Mouse (Mus musculus) T-cell, adult 2 months (primary cell): ENCODE data around the gene Msgn1.

Experiments
- DNase-seq: peaks from one replicate; pipeline ENCODE4 v3.0.0; 2022; ENCODE audit warnings: low spot score

The Msgn1 gene

GRCm38 (mm10) chr12:11208872-11209271 lies at the start of gene Msgn1:
Msgn1 (minus strand) TSS chr12:11208972.
- no peak for DNase-seq

- DNase-seq, result no peak
Observed at GRCm38 (mm10) chr12:11250322-11250721, 41.5 kb upstream of the Msgn1 start.

GRCm38 (mm10) chr12:11247460-11247859 lies 38.7 kb upstream of the Msgn1 start:
- DNase-seq, result no peak

DNA sequence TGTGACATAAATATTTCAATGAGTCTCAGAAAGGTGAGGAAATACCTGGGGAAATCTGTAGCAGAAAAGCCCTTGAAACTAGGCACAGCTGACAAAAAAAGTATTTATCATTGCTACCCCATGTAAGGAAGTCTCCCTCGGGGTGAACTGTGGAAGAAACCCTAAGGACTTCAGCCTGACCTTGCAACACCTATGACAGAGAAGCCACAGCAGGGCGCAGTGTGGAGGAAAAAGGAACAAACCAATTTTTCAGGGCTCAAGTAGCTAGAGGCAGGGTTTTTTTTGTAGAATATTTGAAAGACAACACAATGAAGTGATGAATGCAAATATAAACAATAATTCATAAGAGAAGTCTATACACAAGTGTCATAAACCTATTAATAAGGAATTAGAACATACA lies 27.2 kb upstream of the Msgn1 start:
- no peak for DNase-seq

- DNase-seq, result peak; percentile 47
Observed at GRCm38 (mm10) chr12:11230267-11230666, 21.5 kb upstream of the Msgn1 start.

- DNase-seq, result no peak
Observed at GRCm38 (mm10) chr12:11226529-11227268, 17.9 kb upstream of the Msgn1 start.

DNA sequence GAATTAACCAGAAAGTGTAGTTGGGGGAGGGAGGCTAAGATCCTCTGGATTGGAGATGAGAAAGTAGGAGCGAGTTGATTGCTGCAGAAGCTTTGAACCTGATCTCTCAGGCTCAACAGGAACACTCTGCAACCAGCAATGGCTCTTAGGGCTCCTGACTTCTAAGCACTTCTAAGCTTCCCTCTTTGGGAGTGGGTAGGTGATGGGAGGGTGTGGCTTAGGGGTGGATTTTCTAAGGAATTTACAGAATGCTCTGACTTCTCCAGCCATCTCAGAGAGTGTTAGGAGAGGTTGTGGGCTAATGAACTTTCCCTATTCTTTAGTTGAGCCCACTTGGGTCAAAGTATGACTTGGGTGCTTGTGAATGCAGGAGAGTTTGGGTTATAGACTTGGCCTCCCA lies 17.4 kb upstream of the Msgn1 start:
- DNase-seq, result no peak

- DNase-seq, result no peak
Observed at GRCm38 (mm10) chr12:11224722-11225121, 15.9 kb upstream of the Msgn1 start.

DNA sequence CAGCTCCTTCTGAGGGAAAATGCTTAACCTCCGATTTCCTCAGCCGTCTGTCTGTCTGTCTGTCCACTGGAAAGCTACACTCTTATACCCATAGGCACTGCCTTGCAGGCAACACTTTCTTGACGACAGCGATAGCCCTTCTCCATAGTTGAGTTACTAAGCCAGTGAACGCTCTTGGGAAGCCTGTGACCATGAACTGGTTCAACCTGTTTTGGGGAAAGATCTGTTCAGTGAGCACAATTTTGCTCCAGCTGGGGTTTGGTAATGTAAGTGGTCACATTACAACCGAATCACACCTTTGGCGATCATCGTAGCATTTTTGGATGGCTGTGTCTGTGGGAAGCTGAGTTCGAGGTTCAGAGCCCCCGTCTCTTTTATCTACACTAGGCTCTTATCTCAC lies 14.3 kb upstream of the Msgn1 start:
- no peak for DNase-seq

DNA sequence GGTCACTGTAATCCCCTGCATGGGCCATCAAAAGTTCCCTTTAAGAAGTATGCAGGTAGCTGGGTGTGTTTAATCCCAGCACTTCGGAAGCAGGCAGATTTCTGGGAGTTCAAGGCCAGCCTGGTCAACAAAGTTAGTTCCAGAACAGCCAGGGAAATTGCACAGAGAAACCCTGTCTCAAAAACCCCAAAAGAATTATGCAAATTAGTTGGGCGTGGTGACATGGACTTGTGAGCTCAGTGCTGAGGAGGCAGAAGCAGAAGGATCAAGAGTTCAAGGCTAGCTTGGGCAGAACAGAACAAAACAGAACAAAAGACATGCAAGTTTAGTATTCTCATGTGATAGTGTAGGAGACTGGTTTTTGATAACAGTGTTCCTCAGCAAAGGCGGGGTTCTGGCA lies 13.8 kb upstream of the Msgn1 start:
- DNase-seq, result no peak

DNA sequence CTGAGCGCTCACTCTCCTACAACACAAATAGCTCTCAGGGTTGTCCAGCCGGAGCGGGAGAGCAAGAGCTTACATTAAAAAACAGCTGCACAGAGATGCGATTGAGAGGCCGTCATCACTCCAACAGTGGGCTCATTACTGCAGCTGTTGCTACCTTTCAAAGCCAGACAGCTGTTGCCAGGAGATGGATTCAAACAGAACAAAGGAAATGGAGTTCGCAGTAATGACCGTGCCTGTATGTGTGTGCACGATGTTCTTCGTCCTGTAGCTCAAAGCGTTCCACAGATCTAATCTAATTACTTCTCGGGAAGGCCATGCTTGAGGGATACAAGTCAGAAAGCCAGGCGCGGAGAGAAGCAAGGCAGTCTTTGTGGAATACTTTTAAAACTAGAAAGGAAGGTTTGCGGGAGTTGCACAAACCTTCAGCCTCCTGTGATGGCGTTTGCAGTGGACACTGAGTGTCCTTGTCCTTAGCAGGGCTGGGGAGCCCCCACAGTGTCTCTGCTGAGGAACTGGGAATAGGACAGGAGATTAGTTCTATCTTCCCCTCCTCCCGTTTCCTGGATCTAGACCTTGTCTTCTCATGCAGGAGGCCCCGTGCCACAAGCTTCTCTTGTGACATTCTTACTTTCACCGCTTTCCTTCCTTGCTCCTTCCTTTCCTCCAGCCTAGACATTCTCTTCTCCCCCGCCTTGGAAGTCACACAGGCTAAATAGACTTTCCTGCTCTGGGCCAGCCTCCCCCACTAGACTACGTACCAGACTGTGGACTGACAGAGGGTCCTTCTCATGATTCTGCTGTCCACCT lies 13.0 kb upstream of the Msgn1 start:
- no peak for DNase-seq

DNA sequence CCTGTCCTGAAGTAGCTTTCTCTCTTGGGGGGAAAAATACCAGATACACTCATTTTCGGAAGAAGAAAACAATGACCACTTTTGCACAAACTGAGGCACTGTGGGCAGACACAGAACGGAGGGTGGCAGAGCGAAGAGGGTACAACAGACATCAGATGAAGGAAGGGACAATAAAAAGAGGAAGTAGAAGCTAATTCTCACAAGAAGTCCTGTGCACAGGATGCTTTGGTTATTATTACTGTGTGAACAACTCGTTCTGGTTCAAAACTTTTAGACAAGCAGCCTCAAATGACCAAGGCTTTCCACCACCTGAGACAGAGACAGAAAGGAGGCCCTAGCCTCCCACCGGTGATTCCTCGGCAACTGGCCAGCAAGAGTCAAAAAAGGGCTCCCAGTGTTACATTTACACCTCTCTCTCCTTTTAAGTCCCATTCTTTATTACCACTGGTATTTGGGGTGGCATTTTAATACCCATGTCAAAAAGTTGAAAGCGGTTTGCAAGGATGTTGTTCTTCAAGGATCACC lies 9.0 kb upstream of the Msgn1 start:
- DNase-seq, result no peak

GRCm38 (mm10) chr12:11216454-11216853 lies 7.7 kb upstream of the Msgn1 start:
- DNase-seq, result no peak

DNA sequence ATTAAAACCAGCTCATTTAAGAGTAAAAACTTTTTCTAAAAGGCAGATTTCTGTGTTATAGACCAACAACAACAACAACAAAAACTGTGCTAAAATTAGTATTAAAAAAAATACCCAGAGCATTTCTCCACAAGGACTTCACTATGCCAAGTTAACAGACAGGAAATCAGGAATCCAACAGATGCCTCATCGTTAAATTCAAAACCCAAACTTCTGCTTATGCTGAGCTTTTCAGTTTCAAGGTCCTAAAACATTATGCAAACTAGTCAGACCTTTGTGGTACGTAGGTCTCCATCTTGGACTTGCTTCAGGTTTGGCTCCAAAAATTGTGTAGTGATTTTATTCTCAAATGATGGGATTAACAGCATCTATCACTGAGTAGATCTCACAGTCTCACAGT lies 6.8 kb upstream of the Msgn1 start:
- DNase-seq, result no peak

- peak; percentile 63 for DNase-seq
Observed at GRCm38 (mm10) chr12:11214776-11215175, 6.0 kb upstream of the Msgn1 start.

- no peak for DNase-seq
Observed at GRCm38 (mm10) chr12:11212881-11213280, 4.1 kb upstream of the Msgn1 start.

GRCm38 (mm10) chr12:11210361-11210760 lies 1.6 kb upstream of the Msgn1 start:
- peak; percentile 31 for DNase-seq

GRCm38 (mm10) chr12:11209636-11210035 lies 864 bp upstream of the Msgn1 start:
- no peak for DNase-seq

DNA sequence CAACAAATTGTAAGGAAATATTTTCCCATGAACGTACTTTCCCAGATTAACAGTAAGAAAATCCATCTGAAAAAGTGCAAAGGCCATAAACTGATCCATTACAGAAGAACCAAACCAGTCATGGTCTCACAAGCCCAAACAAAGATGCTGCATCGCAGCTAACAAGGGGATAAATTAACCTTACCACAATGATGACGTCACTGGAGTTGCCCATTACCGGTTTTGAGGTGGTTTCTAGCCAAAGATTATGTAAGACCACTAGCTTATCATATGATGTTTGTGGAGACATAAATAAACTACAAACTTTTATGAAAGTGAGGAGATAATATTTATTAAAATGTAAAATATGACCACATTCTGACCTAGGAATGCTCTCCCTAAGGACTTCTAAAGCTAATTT lies 2.5 kb downstream of the Msgn1 start:
- DNase-seq, result no peak

- no peak for DNase-seq
Observed at GRCm38 (mm10) chr12:11203694-11204665, 4.8 kb downstream of the Msgn1 start.

DNA sequence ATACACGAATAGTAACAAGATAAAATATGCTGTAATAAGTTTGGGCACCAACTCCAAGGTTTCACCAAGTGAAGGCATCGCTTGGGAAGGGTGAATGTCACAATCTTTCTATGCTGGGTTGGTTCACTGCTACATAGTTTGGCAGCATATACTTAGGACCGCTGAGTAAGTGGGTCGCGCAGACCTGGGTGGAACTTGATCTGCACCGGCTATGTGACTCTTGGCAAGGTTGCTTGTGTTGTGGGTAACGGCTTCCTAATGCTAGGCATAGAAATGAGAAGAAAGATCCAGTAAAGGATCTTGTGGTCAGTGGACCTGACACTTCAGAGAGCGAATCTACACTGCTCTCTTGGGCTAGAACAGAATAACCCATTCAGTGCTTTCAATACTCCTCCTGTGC lies 6.3 kb downstream of the Msgn1 start:
- no peak for DNase-seq

- no peak for DNase-seq
Observed at GRCm38 (mm10) chr12:11200711-11201110, 8.1 kb downstream of the Msgn1 start.
